Mouse (Mus musculus) naive thymus-derived CD4-positive, alpha-beta T cell, adult 2 months (primary cell): ENCODE measurements around the gene Zfp369.
"Not testable (repeated sequence)": the region's sequence is repeated elsewhere in the genome, so short reads cannot be mapped to it uniquely, and the experiment has no call there.

ENCODE experiments used
- DNase-seq: peaks from one replicate; pipeline ENCODE4 v3.0.0-alpha.2; 2011; ENCODE audit warnings: low read depth

Zfp369 gene

GRCm38 (mm10) chr13:65278383-65279341 lies at the start of gene Zfp369:
Gene Zfp369, plus strand, starts transcription at chr13:65278814.
- peak; percentile 94 for DNase-seq

- DNase-seq: no peak
Observed at GRCm38 (mm10) chr13:65237211-65237610, 41.4 kb upstream of the Zfp369 start.

- peak; percentile 99 for DNase-seq
Observed at GRCm38 (mm10) chr13:65240509-65241098, 38.0 kb upstream of the Zfp369 start.

- peak; percentile 95 for DNase-seq
Observed at GRCm38 (mm10) chr13:65241099-65241626, 37.5 kb upstream of the Zfp369 start.

- DNase-seq: peak; percentile 67
Observed at GRCm38 (mm10) chr13:65241627-65242318, 36.8 kb upstream of the Zfp369 start.

GRCm38 (mm10) chr13:65242319-65242787 lies 36.3 kb upstream of the Zfp369 start:
- DNase-seq: peak; percentile 15

GRCm38 (mm10) chr13:65243273-65243672 lies 35.3 kb upstream of the Zfp369 start:
- DNase-seq: peak; percentile 61

GRCm38 (mm10) chr13:65258175-65258954 lies 20.2 kb upstream of the Zfp369 start:
- no peak for DNase-seq

- no peak for DNase-seq
Observed at GRCm38 (mm10) chr13:65259239-65259638, 19.4 kb upstream of the Zfp369 start, which contains the start of gene Gm10775. Gene Gm10775, plus strand, starts transcription at chr13:65259539.

- DNase-seq: no peak
Observed at GRCm38 (mm10) chr13:65262086-65262485, 16.5 kb upstream of the Zfp369 start.

GRCm38 (mm10) chr13:65277994-65278382 lies 626 bp upstream of the Zfp369 start:
- DNase-seq: no peak

GRCm38 (mm10) chr13:65286771-65287170 lies 8.2 kb downstream of the Zfp369 start:
- DNase-seq: peak; percentile 28

- DNase-seq: no peak
Observed at GRCm38 (mm10) chr13:65296354-65296753, 17.7 kb downstream of the Zfp369 start.

GRCm38 (mm10) chr13:65310849-65311248 lies 32.2 kb downstream of the Zfp369 start:
- peak; percentile 49 for DNase-seq

GRCm38 (mm10) chr13:65311311-65311755 lies 32.7 kb downstream of the Zfp369 start:
- no peak for DNase-seq

- no peak for DNase-seq
Observed at GRCm38 (mm10) chr13:65311826-65312225, 33.2 kb downstream of the Zfp369 start.

- DNase-seq: not testable (repeated sequence)
Observed at GRCm38 (mm10) chr13:65348501-65348900, 69.9 kb downstream of the Zfp369 start.

- not testable (repeated sequence) for DNase-seq
Observed at GRCm38 (mm10) chr13:65351768-65352167, 73.2 kb downstream of the Zfp369 start.
